Mouse (Mus musculus): ENCODE results near the gene Aknad1. TPM values are rescaled to one million over a fixed set of nuclear protein-coding genes. Genes with fewer than 3 reads are reported as not detected.

The Aknad1 gene
- polyA plus RNA-seq, 1 experiment = 1.3 TPM

- 76% methylated on average over 5 of the region's 5 CpGs for WGBS
- H3K4me3 ChIP-seq (replicated peaks; ENCODE audit: control insufficient read depth, low read depth, low read length) = no peak overlapping the region
- H3K4me1 ChIP-seq (ENCODE audit: control insufficient read depth, insufficient read depth, low read length) = no peaks in the 10 kb centered on the region
- no peak overlapping the region for H3K27ac ChIP-seq (ENCODE audit: control insufficient read depth, insufficient read depth, low read depth, low read length, poor library complexity)
- no peak for TF ChIP-seq POLR2A (IDR thresholded peaks at IDR 0.05; ENCODE audit: borderline replicate concordance, control insufficient read depth, low read depth, low read length)
- no peak for TF ChIP-seq CTCF (IDR thresholded peaks at IDR 0.05; ENCODE audit: control insufficient read depth, insufficient read depth, low read length)
These were observed 42.4 kb downstream of the Aknad1 start for GRCm38 (mm10) chr3:108781884-108782270.

GRCm38 (mm10) chr3:108782364-108782895 lies 43.0 kb downstream of the Aknad1 start:
- Histone ChIP-seq H3K4me3 (replicated peaks; ENCODE audit: control insufficient read depth, low read depth, low read length) (no peak overlapping the region), H3K27ac (ENCODE audit: control insufficient read depth, insufficient read depth, low read depth, low read length, poor library complexity) (no peak overlapping the region), H3K4me1 (ENCODE audit: control insufficient read depth, insufficient read depth, low read length) (no peaks in the 10 kb centered on the region)
- TF ChIP-seq POLR2A (IDR thresholded peaks at IDR 0.05; ENCODE audit: borderline replicate concordance, control insufficient read depth, low read depth, low read length) (no peak), CTCF (IDR thresholded peaks at IDR 0.05; ENCODE audit: control insufficient read depth, insufficient read depth, low read length) (no peak)
- WGBS = 83% methylated on average over 6 of the region's 6 CpGs

DNA sequence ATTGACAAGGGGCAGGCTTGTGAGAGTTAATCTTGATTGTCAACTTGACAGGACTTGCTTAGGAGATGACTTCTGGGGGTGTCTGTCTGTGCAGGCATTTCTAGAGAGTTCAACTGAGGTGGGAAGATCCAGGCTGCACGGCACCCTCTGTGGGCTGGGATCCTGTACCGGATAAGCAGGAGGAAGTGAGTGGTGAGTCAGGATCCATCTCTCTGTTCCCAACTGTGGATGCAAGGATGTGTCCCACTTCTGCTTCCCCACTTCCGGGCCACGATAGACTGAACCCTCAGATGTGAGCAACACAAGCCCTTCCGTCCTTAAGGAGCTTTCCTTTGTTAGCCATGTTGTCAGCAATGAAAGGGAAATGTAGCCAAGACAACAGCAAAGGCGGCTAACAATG lies 47.1 kb downstream of the Aknad1 start:
- H3K27ac ChIP-seq (ENCODE audit: control insufficient read depth, insufficient read depth, low read depth, low read length, poor library complexity) = no peak overlapping the region
- no peaks in the 10 kb centered on the region for H3K4me1 ChIP-seq (ENCODE audit: control insufficient read depth, insufficient read depth, low read length)
- TF ChIP-seq POLR2A (IDR thresholded peaks at IDR 0.05; ENCODE audit: borderline replicate concordance, control insufficient read depth, low read depth, low read length) = no peak
- TF ChIP-seq CTCF (IDR thresholded peaks at IDR 0.05; ENCODE audit: control insufficient read depth, insufficient read depth, low read length) = no peak
- WGBS = 81% methylated on average over 6 of the region's 6 CpGs
- H3K4me3 ChIP-seq (replicated peaks; ENCODE audit: control insufficient read depth, low read depth, low read length) = no peak overlapping the region

- 54% methylated on average over 12 of the region's 12 CpGs for WGBS
- no peak for TF ChIP-seq POLR2A (IDR thresholded peaks at IDR 0.05; ENCODE audit: borderline replicate concordance, control insufficient read depth, low read depth, low read length)
- no peak for TF ChIP-seq CTCF (IDR thresholded peaks at IDR 0.05; ENCODE audit: control insufficient read depth, insufficient read depth, low read length)
- H3K27ac ChIP-seq (ENCODE audit: control insufficient read depth, insufficient read depth, low read depth, low read length, poor library complexity) = no peak overlapping the region
- no peaks in the 10 kb centered on the region for H3K4me1 ChIP-seq (ENCODE audit: control insufficient read depth, insufficient read depth, low read length)
- no peak overlapping the region for H3K4me3 ChIP-seq (replicated peaks; ENCODE audit: control insufficient read depth, low read depth, low read length)
These were observed 48.4 kb downstream of the Aknad1 start for GRCm38 (mm10) chr3:108787754-108788454.

DNA sequence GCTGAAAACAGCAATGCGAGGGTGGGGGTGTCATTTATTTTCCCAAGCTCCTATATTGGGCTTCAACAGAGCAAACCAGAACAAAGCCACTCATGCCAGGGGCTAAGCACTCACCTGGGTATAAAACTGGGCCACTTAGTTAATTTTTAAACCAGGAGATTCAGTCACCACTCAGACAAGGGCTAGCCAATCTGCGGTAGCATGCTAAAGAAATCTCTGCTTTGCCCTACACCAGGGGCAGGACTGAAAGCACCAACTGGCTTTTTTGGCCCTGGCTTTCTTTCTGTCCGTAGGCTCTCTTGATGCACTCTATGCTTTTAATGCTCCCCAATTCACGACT lies 49.0 kb downstream of the Aknad1 start:
- H3K4me1 ChIP-seq (ENCODE audit: control insufficient read depth, insufficient read depth, low read length) = no peaks in the 10 kb centered on the region
- no peak overlapping the region for H3K4me3 ChIP-seq (replicated peaks; ENCODE audit: control insufficient read depth, low read depth, low read length)
- 83% methylated on average over 4 of the region's 4 CpGs for WGBS
- H3K27ac ChIP-seq (ENCODE audit: control insufficient read depth, insufficient read depth, low read depth, low read length, poor library complexity) = no peak overlapping the region
- TF ChIP-seq POLR2A (IDR thresholded peaks at IDR 0.05; ENCODE audit: borderline replicate concordance, control insufficient read depth, low read depth, low read length) (no peak), CTCF (IDR thresholded peaks at IDR 0.05; ENCODE audit: control insufficient read depth, insufficient read depth, low read length) (no peak)

DNA sequence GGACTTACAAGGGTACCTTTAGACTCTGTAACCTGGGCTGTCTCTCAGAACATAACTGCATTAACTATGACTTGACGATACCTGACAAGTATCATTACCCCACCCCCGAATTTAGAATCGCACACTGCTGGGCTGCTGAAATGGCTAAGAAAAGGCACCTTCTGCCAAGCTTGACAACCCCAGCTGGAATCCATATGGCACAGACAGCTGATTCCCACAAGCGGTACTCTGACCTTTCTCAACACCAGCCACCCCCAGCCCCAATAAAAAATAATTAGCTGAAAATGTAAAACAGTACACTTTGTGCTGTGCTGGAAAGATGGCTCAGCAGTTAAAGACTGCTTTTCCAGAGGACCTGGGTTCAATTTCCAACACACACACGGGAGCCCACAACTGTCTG lies 49.8 kb downstream of the Aknad1 start:
- no peak overlapping the region for H3K27ac ChIP-seq (ENCODE audit: control insufficient read depth, insufficient read depth, low read depth, low read length, poor library complexity)
- no peaks in the 10 kb centered on the region for H3K4me1 ChIP-seq (ENCODE audit: control insufficient read depth, insufficient read depth, low read length)
- 90% methylated on average over 5 of the region's 5 CpGs for WGBS
- TF ChIP-seq CTCF (IDR thresholded peaks at IDR 0.05; ENCODE audit: control insufficient read depth, insufficient read depth, low read length) = no peak
- TF ChIP-seq POLR2A (IDR thresholded peaks at IDR 0.05; ENCODE audit: borderline replicate concordance, control insufficient read depth, low read depth, low read length) = no peak
- H3K4me3 ChIP-seq (replicated peaks; ENCODE audit: control insufficient read depth, low read depth, low read length) = no peak overlapping the region

DNA sequence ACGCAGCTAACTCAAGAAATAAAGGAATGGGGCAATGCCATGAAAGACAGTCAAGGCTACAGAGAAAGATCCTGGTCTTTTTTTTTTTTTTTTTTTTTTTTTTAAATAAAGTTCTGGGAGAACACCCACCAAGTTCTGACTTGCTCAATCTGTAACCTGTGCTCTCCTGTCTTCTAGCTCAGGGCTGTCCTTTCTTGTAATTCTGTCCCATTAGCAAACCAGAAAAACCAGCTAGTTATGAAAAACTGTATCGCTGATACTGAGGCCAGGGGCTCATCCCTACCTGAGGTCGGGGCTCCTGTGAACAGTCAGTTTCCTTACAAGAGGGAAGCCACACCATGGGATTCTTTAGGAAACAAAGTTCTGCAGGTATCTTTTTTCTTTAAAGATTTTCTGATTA lies 51.0 kb downstream of the Aknad1 start:
- TF ChIP-seq CTCF (IDR thresholded peaks at IDR 0.05; ENCODE audit: control insufficient read depth, insufficient read depth, low read length) = no peak
- TF ChIP-seq POLR2A (IDR thresholded peaks at IDR 0.05; ENCODE audit: borderline replicate concordance, control insufficient read depth, low read depth, low read length) = no peak
- Histone ChIP-seq H3K27ac (ENCODE audit: control insufficient read depth, insufficient read depth, low read depth, low read length, poor library complexity) (no peak overlapping the region), H3K4me1 (ENCODE audit: control insufficient read depth, insufficient read depth, low read length) (no peaks in the 10 kb centered on the region), H3K4me3 (replicated peaks; ENCODE audit: control insufficient read depth, low read depth, low read length) (no peak overlapping the region)
- 85% methylated on average over 3 of the region's 3 CpGs for WGBS

DNA sequence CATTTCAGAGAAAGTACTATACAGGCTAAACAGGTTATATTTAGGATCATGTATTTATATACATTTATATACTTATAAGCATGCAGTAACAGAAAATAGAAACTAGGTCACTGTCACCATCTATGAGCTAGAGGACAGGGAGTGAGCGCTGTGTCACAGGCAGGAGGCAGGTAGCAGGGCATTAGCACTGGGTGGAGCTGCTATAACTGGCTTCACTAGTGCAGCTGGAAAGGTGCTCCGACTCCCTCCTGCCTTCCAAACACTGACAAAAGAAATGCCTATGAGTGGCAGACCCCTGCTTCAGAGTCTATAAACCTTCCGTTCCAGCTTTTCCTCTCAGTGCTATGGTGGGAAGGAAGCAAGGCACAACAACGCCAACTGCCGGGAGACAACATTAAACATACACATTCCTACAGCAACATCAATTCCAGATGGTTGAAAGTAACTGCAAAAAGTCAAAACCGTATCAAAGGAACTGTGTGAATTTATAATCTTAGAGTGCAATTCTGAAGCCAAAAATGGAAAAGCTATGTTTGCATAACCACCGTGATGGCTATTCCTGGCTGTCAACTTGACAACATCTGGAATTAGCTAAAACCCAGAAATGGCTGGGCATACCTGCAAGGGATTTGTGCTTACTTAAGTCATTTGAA lies 51.7 kb downstream of the Aknad1 start:
- no peak overlapping the region for H3K4me3 ChIP-seq (replicated peaks; ENCODE audit: control insufficient read depth, low read depth, low read length)
- no peaks in the 10 kb centered on the region for H3K4me1 ChIP-seq (ENCODE audit: control insufficient read depth, insufficient read depth, low read length)
- 93% methylated on average over 7 of the region's 7 CpGs for WGBS
- TF ChIP-seq POLR2A (IDR thresholded peaks at IDR 0.05; ENCODE audit: borderline replicate concordance, control insufficient read depth, low read depth, low read length) = no peak
- TF ChIP-seq CTCF (IDR thresholded peaks at IDR 0.05; ENCODE audit: control insufficient read depth, insufficient read depth, low read length) = no peak
- H3K27ac ChIP-seq (ENCODE audit: control insufficient read depth, insufficient read depth, low read depth, low read length, poor library complexity) = no peak overlapping the region
